Mouse (Mus musculus): Measurements from ENCODE around the gene Fhl3. TPM values are rescaled to one million over a fixed set of nuclear protein-coding genes. Genes with fewer than 3 reads are reported as not detected.

The Fhl3 gene
- total and polyA plus RNA-seq, 2 experiments from 2014 or later: 3.1 to 7.1 TPM

- no peak for ATAC-seq
Measured at GRCm38 (mm10) chr4:124719101-124719500, 18.6 kb downstream of the Fhl3 start.

GRCm38 (mm10) chr4:124726121-124726520, 25.6 kb downstream of the Fhl3 start:
- no peak overlapping the region for H3K9ac ChIP-seq (replicated peaks; ENCODE audit: low read length)
- no peak overlapping the region for H3K27ac ChIP-seq
- no peak overlapping the region for H3K4me3 ChIP-seq (ENCODE audit: low read length)
- WGBS: 78% methylated on average over 6 of the region's 6 CpGs
- no peak for TF ChIP-seq CTCF (IDR thresholded peaks at IDR 0.05; ENCODE audit: low read depth)
- H3K9me3 ChIP-seq (ENCODE audit: low read length): no peaks in the 10 kb centered on the region
- ATAC-seq (no peak), DNase-seq (ENCODE audit: low spot score) (no peak)
- H3K4me1 ChIP-seq (ENCODE audit: insufficient read depth, low read length): no peaks in the 10 kb centered on the region
- no peak overlapping the region for H3K4me2 ChIP-seq (ENCODE audit: low read depth, low read length)
- H3K36me3 ChIP-seq (ENCODE audit: insufficient read depth, low read length): peaks cover 86% of the 10 kb centered on the region
- no peaks in the 10 kb centered on the region for H3K27me3 ChIP-seq (ENCODE audit: insufficient read depth, low read length)

More at GRCm38 (mm10) chr4:124719101-124719500, 18.6 kb downstream of the Fhl3 start:
- Histone ChIP-seq H3K27me3 (ENCODE audit: insufficient read depth, low read length) (no peaks in the 10 kb centered on the region), H3K4me1 (ENCODE audit: insufficient read depth, low read length) (peaks cover 5% of the 10 kb centered on the region; the same call in 1 of the 2 replicates), H3K4me3 (ENCODE audit: low read length) (no peak overlapping the region), H3K9ac (replicated peaks; ENCODE audit: low read length) (no peak overlapping the region), H3K27ac (no peak overlapping the region), H3K4me2 (ENCODE audit: low read depth, low read length) (no peak overlapping the region), H3K36me3 (ENCODE audit: insufficient read depth, low read length) (peaks cover 69% of the 10 kb centered on the region), H3K9me3 (ENCODE audit: low read length) (no peaks in the 10 kb centered on the region)
- DNase-seq (ENCODE audit: low spot score): no peak
- WGBS: 96% methylated on average over 4 of the region's 4 CpGs
- no peak for TF ChIP-seq CTCF (IDR thresholded peaks at IDR 0.05; ENCODE audit: low read depth)

GRCm38 (mm10) chr4:124736952-124737351, 36.5 kb downstream of the Fhl3 start:
- no peaks in the 10 kb centered on the region for H3K4me1 ChIP-seq (ENCODE audit: insufficient read depth, low read length)
- peaks cover 6% of the 10 kb centered on the region; the same call in 1 of the 2 replicates for H3K36me3 ChIP-seq (ENCODE audit: insufficient read depth, low read length)
- H3K27ac ChIP-seq: peak overlapping the region; percentile 43; the same call in 1 of the 2 replicates
- WGBS: 49% methylated on average over 2 of the region's 2 CpGs
- no peak for TF ChIP-seq CTCF (IDR thresholded peaks at IDR 0.05; ENCODE audit: low read depth)
- no peak overlapping the region for H3K9ac ChIP-seq (replicated peaks; ENCODE audit: low read length)
- H3K4me3 ChIP-seq (ENCODE audit: low read length): no peak overlapping the region
- no peak overlapping the region for H3K4me2 ChIP-seq (ENCODE audit: low read depth, low read length)
- no peaks in the 10 kb centered on the region for H3K27me3 ChIP-seq (ENCODE audit: insufficient read depth, low read length)
- H3K9me3 ChIP-seq (ENCODE audit: low read length): no peaks in the 10 kb centered on the region
- DNase-seq (ENCODE audit: low spot score) (peak; percentile 66), ATAC-seq (no peak)

- no peak for ATAC-seq
- H3K4me3 ChIP-seq (ENCODE audit: low read length): no peak overlapping the region
- no peak overlapping the region for H3K4me2 ChIP-seq (ENCODE audit: low read depth, low read length)
- WGBS: 73% methylated on average over 5 of the region's 5 CpGs
- H3K9ac ChIP-seq (replicated peaks; ENCODE audit: low read length): no peak overlapping the region
- no peak for TF ChIP-seq CTCF (IDR thresholded peaks at IDR 0.05; ENCODE audit: low read depth)
- no peak for DNase-seq (ENCODE audit: low spot score)
- no peaks in the 10 kb centered on the region for H3K9me3 ChIP-seq (ENCODE audit: low read length)
- peak overlapping the region; percentile 43; the same call in 1 of the 2 replicates for H3K27ac ChIP-seq
- 0 out of 2 replicates have a peak, but pooled peaks cover 4% of the 10 kb centered on the region for H3K36me3 ChIP-seq (ENCODE audit: insufficient read depth, low read length)
- H3K27me3 ChIP-seq (ENCODE audit: insufficient read depth, low read length): no peaks in the 10 kb centered on the region
- peaks cover 4% of the 10 kb centered on the region; the same call in 1 of the 2 replicates for H3K4me1 ChIP-seq (ENCODE audit: insufficient read depth, low read length)
Measured at GRCm38 (mm10) chr4:124737486-124737885, 37.0 kb downstream of the Fhl3 start.

GRCm38 (mm10) chr4:124738013-124738412, 37.5 kb downstream of the Fhl3 start:
- WGBS: 58% methylated on average over 4 of the region's 4 CpGs
- Histone ChIP-seq H3K9me3 (ENCODE audit: low read length) (no peaks in the 10 kb centered on the region), H3K27ac (no peak overlapping the region)

GRCm38 (mm10) chr4:124738783-124739182, 38.3 kb downstream of the Fhl3 start:
- H3K9ac ChIP-seq (replicated peaks; ENCODE audit: low read length): no peak overlapping the region
- no peak overlapping the region for H3K4me2 ChIP-seq (ENCODE audit: low read depth, low read length)
- no peaks in the 10 kb centered on the region for H3K36me3 ChIP-seq (ENCODE audit: insufficient read depth, low read length)
- TF ChIP-seq CTCF (IDR thresholded peaks at IDR 0.05; ENCODE audit: low read depth): no peak
- no peaks in the 10 kb centered on the region for H3K27me3 ChIP-seq (ENCODE audit: insufficient read depth, low read length)
- H3K9me3 ChIP-seq (ENCODE audit: low read length): no peaks in the 10 kb centered on the region
- 71% methylated on average over 1 of the region's 1 CpGs for WGBS
- peaks cover 4% of the 10 kb centered on the region; the same call in 1 of the 2 replicates for H3K4me1 ChIP-seq (ENCODE audit: insufficient read depth, low read length)
- ATAC-seq: no peak
- no peak overlapping the region for H3K4me3 ChIP-seq (ENCODE audit: low read length)
- no peak overlapping the region for H3K27ac ChIP-seq
- DNase-seq (ENCODE audit: low spot score): no peak

More at GRCm38 (mm10) chr4:124738013-124738412, 37.5 kb downstream of the Fhl3 start:
- no peak overlapping the region for H3K9ac ChIP-seq (replicated peaks; ENCODE audit: low read length)
- DNase-seq (ENCODE audit: low spot score) (no peak), ATAC-seq (no peak)
- H3K4me2 ChIP-seq (ENCODE audit: low read depth, low read length): no peak overlapping the region
- no peak overlapping the region for H3K4me3 ChIP-seq (ENCODE audit: low read length)
- peaks cover 4% of the 10 kb centered on the region; the same call in 1 of the 2 replicates for H3K4me1 ChIP-seq (ENCODE audit: insufficient read depth, low read length)
- H3K36me3 ChIP-seq (ENCODE audit: insufficient read depth, low read length): 0 out of 2 replicates have a peak, but pooled peaks cover 4% of the 10 kb centered on the region
- TF ChIP-seq CTCF (IDR thresholded peaks at IDR 0.05; ENCODE audit: low read depth): peak; percentile 8; the same call in 1 of the 2 replicates
- no peaks in the 10 kb centered on the region for H3K27me3 ChIP-seq (ENCODE audit: insufficient read depth, low read length)
